Mouse (Mus musculus) small intestine, adult 2 months (tissue): Measurements from ENCODE around the gene Ankrd22.

Experiments used
- CTCF ChIP-seq: fragments of 200-500 bp; IDR thresholded peaks from 2 replicates; pipeline ENCODE4 v1.5.1; 2012; ENCODE audit warnings: low read depth, mild to moderate bottlenecking, control low read depth, inconsistent platforms, low read length, moderate library complexity, mixed read lengths; ENCODE audit not compliant: insufficient replicate concordance, insufficient read length; ENCODE audit errors: extremely low read depth
- POLR2A ChIP-seq: fragments of 200-500 bp; IDR thresholded peaks from 2 replicates; pipeline ENCODE4 v1.6.1; 2012; ENCODE audit warnings: low read depth, mild to moderate bottlenecking, control low read depth, inconsistent platforms, low read length, moderate library complexity

GRCm38 (mm10) chr19:34195031-34195430, 29.2 kb upstream of the Ankrd22 start:
- TF ChIP-seq CTCF (no peak), POLR2A (no peak)
